Mouse (Mus musculus) gonadal fat pad, adult 2 months (tissue): ENCODE results near the gene Trabd2b. TPM values are rescaled to one million over a fixed set of nuclear protein-coding genes. Genes with fewer than 3 reads are reported as not detected.

ENCODE experiments used
- DNase-seq: peaks from one replicate; pipeline ENCODE4 v3.0.0-alpha.2; 2012; ENCODE audit warnings: low read depth
- polyA plus RNA-seq: library from polyadenylated mRNA; depleted of rRNA; stranded (reverse); fragments of >200 nt; gene quantifications from 2 replicates; pipeline ENCODE4 v1.2.3, GENCODE M21; 2012

Trabd2b gene
- polyA plus RNA-seq, 1 experiment = 12.9 TPM

- DNase-seq = no peak
These were observed 199.1 kb downstream of the Trabd2b start for GRCm38 (mm10) chr4:114605670-114606069.

DNA sequence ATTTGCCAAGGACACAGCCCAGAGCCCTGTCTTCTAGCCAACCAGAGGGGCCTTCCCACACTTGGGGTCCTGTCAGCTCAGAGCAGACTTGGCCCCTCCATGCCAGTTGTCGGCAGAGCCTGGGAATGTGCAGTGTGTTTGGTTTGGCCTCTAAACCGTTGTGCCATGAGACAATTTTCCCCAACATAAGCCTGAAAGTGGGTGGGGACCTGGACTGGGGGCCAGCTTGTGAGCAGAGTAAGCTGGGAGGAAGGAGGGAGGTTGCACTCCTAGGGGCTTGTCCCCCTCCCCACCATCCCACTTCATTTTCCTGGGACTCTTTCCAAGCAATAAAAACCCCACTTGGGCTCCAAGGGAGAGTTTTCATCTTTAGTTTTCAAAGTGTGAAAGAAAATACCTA lies 201.3 kb downstream of the Trabd2b start:
- no peak for DNase-seq

DNA sequence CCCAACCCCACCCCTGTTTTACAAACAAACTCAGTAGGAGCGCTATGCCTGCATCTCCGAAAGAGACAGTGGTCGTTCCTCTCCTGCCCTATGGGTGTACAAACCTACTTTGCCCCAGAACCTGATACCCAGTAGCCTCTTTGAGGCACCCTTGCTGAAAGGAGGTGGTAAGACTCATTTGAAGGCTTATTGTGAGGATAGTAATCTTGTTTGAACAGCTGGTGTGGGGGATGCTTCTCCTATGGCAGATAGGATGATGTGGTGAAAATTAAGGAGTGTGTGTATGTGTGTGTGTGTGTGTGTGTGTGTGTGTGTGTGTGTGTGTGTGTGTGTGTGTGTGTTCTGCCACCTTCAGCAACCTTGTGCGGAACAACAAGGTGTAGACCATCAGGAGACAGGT lies 202.8 kb downstream of the Trabd2b start:
- no peak for DNase-seq

DNA sequence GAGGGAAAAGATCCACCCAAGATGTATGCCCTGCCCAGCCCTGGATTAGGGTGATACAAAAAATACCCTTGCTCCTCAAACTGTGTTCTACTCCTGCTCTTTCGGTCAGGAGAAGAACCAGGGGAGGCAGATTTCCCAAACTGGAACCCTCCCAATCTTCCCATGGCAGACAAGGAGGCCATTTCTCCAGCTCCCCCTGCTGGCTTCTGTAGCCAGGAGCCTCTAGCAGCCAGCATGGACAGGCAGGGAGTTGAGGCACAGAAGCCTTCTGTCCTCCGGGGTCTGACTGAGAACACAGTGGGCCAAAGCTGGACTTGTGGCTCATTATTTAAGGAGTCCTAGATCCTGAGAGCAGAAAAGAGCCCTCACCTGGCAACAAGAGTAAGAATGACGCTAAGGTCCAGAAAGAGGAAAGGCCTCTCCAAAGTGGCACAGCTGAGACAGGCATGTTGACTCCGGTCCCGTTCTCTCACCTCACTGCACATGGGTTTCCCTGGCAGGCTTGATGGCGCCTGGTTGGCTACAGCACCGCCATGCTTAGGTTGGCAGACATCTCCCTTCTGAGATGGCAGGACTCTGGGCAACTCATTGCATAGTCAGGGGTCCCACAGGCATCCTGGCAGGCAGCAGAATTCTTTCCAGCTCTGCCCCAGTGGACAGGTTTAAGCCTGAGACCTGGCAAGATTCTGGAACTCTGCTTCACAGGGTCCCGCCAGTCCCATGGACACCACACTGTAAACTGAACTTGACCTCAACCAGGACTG lies 204.8 kb downstream of the Trabd2b start:
- no peak for DNase-seq

DNA sequence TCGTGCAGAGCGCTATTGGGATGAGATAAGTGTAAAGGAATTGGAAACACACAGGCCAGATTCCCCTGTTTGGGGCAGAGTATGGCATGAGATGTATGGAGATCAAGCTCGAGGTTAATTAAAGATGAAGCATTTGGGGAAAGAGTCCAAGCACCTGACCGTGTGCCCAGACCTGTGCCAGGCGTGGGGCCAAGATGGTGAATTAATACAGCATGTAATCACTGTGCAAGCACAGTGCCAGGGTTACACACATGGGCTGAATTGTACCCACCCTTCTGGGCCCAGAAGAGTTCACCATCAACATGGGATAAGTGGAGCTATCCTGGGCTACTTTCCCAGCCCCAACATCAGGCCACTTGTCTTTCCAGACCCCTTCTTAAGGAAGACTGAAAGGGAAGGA lies 205.5 kb downstream of the Trabd2b start:
- no peak for DNase-seq

GRCm38 (mm10) chr4:114612827-114613226 lies 206.3 kb downstream of the Trabd2b start:
- no peak for DNase-seq

GRCm38 (mm10) chr4:114614086-114614485 lies 207.6 kb downstream of the Trabd2b start:
- DNase-seq = peak; percentile 22

DNA sequence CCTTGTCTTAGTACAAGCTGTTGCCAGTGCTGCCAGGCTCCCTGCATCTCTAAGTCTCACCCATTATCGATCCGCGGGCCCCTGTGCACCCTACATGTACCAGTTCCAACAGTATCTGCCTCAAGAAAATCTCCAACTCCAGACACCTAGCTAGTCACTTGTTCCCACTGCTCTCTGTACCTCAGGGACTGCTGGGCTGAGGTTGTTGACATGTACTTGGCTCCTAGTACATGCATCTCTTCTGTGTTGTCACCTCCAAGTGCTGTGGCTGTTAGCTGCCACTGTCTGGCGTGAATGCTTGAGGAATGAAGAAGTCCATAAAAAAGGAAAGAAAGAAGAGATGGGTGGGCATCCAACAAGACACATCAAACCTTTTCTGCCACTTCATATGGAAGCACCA lies 209.2 kb downstream of the Trabd2b start:
- DNase-seq = no peak

GRCm38 (mm10) chr4:114622929-114623328 lies 216.4 kb downstream of the Trabd2b start:
- DNase-seq = no peak

- no peak for DNase-seq
These were observed 217.8 kb downstream of the Trabd2b start for GRCm38 (mm10) chr4:114624114-114624910.

GRCm38 (mm10) chr4:114625357-114625756 lies 218.8 kb downstream of the Trabd2b start:
- no peak for DNase-seq

DNA sequence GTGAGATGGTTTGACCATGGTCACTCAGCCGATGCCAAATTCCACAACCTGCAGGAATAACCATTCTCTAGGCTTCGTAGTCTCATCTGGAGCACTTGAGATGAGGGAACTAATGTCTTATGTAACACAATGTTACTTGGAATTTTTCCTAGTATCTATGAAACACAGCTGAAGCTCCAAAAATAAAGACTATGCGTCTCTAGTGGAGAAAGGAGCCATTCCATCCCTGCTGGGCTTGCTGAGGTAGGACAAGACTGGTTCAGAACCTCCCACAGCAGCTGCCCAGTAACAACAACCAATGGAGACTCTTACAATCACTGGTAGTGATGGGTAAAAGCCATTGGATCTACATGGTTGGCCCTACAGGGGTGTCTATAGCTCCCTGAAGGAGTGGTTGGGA lies 219.4 kb downstream of the Trabd2b start:
- DNase-seq = no peak

DNA sequence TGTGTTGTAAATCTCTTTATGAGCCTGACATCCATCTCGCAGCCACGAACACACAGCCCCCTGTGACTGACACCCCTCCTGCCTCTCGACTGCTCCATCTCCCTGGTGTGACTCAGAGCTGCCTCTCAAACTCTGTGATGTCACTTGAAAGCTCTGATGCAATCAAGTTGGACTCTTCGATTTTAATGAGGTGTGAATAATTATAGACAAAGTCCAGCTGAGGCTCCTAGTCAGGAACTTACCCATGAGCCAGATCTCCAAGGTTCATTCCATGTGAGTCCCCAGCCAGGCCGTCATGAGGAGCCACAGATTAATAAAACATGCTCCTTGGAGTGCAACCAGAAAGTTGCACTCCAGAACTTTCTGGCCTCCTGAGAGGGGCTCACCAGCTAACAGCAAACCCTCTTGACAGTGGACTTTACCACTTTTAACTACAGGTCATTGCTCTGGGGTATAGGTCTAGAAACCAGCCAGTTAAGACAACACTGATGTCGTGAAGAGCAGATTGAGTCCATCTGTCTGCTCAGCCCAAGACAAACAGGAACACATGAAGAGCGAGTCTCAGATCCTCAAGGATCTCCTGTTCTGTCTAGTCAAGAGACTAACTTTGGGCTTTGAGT lies 221.3 kb downstream of the Trabd2b start:
- no peak for DNase-seq

- no peak for DNase-seq
These were observed 229.4 kb downstream of the Trabd2b start for GRCm38 (mm10) chr4:114635889-114636288.

DNA sequence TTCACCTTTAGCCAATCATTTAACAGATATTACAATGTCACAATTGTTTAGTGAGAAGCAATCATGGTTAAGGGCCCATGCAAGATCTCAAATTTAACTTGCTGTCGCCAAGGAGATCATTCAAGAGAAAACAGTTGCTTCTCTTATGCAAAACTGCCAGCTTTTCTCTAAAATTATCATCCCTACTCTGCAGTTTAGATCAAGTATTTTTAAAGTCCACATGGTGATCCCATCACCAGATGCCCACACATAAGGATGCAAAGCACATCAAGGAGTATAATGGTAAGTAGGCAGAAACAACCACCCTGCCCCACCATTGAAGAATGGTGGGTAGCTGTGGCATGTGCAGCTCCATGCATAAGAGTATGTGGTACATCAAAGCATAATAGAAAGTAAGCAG lies 229.8 kb downstream of the Trabd2b start:
- no peak for DNase-seq

GRCm38 (mm10) chr4:114637120-114637519 lies 230.6 kb downstream of the Trabd2b start:
- no peak for DNase-seq

- no peak for DNase-seq
These were observed 235.9 kb downstream of the Trabd2b start for GRCm38 (mm10) chr4:114642469-114642868.

- no peak for DNase-seq
These were observed 237.2 kb downstream of the Trabd2b start for GRCm38 (mm10) chr4:114643679-114644208.

GRCm38 (mm10) chr4:114645341-114645740 lies 238.8 kb downstream of the Trabd2b start:
- DNase-seq = no peak

- no peak for DNase-seq
These were observed 240.5 kb downstream of the Trabd2b start for GRCm38 (mm10) chr4:114646825-114647681.

DNA sequence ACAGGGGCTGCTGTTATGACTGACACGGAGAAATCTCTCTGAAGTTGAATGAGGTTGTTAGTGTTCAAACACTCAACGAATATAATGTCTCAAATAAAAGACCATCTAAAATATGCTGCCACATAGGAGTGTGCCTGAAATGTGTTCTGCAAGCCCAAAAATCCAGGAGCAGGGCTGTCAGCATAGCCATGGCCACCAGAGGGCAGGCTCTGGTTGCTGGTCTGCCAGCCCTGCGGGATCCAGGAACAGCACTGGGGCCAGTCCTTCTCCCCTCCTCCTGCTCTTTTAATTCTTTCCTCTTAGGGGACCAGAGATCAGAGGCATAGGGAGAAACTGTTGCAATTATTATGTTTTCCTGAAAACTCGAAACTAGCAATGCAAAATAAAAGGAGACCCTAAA lies 241.2 kb downstream of the Trabd2b start:
- DNase-seq = no peak
